Mouse (Mus musculus) CD4-positive helper T cell, adult 2 months (primary cell): ENCODE measurements around the gene Syne2.
"Not testable (repeated sequence)": the region's sequence is repeated elsewhere in the genome, so short reads cannot be mapped to it uniquely, and the experiment has no call there.

Experiments
- DNase-seq: peaks from one replicate; pipeline ENCODE4 v3.0.0-alpha.2; 2012; ENCODE audit warnings: low read depth, missing footprints, low spot score

The Syne2 gene

DNA sequence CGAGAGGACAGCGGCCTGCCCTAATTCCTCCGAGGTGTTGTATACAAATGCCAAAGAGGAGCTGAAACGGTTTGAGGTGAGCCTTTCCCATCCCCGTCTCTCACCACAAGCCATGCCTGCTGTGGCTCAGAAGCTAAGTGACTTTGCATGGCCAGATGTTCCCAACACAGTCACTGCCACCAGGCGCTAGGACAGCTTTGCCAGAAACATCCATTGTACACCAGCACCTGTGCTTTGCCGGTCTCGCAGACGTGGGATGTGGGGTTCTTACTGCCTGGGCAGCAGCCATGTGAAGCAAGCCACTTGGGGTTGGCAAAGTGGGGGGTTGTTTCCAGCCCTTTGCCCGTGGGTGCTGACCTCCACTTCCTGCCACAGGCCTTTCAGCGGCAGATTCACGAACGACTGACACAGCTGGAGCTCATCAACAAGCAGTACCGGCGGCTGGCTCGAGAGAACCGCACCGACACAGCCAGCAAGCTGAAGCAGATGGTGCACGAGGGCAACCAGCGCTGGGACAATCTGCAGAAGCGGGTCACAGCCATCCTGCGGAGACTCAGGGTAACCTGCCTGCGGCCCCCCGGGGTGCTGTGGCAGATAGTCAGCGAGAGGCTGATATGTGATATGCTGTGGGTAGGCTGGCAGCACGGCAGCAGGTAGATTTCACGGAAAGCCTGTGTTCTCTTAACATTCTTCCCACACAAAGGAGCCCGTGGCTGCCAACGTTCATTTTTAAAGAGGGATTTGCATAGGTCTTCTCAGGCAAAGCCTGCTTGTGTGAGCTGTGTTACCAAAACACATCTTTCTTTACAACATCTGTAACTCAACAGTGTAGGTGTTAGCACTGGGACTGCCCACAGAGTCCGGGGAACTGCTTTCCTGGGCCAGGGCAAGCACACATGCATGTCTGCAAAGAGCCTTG lies 277.4 kb downstream of the Syne2 start:
- peak; percentile 42 for DNase-seq

DNA sequence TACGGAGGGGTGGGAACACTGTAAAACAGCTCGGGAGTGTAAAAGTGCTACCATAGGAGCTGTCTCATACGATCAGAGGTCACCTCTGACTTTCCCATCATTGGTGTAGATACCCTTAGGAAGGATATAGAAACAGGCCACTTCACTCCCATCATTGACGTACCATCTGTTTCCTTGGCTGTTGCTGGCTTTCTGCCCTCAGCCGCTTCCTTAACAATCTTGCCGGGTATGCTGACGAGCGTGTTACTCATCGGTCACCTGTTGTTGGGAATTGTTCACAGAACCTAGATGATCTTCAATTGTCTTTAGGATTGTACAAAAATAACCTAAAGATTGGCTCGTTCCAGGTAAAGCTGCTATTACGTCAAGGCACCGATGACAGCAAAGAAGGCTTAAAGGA lies 284.7 kb downstream of the Syne2 start:
- DNase-seq = no peak

DNA sequence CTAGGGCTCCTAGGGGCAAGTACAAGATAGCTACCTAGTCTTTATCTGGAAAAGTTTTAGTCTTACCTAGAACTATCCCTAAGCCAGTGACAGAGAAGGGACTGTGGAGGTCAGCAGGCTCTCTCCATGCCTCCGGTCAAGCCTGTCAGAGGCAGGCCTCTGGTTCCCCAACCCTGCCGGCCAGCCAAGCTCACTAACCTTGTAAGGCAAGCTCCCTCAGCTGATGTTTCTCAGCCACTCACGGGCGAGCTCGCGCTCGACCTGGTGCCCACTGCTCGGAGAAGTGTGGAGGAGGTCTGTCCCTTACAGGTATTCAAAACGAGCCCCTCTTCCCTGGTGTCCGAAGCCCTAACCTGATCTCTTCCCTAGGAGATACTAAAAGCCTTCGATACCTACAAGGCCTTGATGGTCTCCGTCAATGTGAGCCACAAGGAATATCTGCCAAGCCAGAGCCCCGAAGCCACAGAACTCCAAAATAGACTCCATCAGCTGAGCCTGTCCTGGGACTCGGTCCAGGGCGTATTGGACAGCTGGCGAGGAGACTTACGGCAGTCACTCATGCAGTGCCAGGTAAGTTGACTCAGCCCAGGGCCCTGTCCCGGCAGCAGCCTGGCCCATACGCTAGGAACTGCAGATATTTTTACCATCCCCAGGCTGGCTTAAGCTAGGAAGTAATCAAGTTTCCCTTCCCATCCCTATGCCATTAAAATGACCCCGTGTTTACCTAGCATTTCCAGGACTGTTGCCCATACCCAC lies 286.8 kb downstream of the Syne2 start:
- DNase-seq = no peak

DNA sequence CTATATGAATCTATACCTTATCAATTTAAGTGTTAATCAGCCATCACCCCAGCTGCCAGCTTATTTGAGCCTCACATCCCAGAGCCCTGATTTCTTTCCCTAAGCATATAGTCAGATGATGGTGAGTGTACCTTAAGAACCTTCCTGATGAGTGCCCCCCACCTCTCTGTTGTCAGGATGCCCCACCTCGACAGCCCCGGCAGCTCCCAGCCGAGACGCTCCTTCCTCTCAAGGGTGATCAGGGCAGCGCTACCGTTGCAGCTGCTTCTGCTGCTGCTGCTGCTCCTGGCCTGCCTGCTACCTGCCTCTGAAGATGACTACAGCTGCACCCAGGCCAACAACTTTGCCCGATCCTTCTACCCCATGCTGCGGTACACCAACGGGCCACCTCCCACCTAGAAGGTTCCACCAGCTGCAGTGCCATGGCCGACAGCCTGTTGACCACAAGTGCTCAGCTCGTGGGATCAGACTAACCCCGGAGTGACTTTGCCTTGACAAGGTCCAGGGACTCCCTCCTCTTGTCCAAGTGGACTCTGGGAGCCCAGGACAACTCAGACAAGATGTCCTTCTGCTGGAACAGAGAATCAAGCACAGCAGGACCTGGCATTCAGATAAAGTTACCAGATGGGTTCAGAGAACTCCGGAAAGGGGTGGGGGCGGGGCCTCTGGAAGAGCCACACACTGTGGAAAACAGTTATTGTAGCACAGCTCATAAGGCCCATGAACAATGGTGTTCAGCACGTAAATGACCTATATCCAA lies 291.9 kb downstream of the Syne2 start:
- DNase-seq = no peak

DNA sequence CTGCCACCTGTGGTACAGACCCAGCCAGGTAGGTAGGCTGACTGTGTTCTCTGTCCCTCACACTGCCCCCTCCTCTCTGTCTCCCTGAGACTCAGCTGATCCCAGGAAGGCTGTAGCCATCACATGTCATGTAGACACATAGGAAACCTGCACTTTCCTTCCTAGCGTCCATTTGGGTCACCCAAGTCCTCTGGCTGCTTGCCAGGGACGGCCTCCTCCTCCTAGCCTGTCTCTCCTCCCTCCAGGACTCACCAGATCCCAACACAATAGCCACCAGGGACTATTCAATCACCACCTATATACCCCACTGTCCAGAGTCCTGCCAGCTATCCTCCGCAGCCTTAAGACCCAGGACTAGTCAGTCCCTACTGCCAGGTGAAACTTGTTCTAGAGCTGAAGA lies 293.1 kb downstream of the Syne2 start:
- DNase-seq = no peak

DNA sequence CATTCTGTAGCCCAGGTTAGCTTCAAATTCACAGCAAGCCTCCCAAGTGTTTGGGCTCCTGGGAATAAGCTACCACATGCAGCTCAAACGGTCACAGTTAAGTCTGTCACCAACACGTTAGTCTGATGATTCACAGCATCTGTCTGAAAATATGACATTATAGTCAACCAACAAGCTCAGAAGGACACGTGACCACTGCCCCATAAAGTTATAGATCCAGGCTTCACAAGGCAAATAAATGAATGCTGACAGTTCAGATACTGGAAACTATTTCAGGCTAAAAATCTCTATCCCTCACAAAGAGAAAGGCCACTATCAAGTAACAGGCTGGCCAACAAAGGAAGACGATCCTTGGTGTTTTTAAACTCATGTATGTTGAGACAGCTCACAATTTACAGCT lies 298.6 kb downstream of the Syne2 start:
- no peak for DNase-seq

DNA sequence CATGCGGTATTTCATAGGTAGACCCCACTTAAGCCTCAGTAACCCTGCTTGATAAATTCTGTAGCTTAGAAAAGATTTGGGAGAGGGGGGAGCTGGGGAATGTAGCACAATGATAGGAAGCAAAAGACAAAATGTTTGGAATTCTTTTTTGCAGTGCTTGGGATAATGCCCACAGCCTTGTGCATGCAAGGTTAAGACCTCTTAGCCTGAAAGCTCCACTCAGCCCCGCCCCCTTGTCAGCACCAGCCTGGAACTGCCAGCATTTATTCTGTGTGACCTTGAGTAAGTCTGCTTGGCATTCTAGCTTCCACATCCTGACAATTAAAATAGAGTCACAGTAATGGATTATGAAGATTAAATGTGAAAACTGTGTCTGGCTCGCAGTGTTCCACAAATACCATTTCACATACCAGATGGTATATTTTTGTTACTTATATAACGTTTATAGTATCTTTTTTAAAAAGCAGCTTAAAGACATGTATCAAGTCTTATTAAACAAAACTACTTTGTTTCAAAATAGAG lies 299.8 kb downstream of the Syne2 start:
- no peak for DNase-seq

DNA sequence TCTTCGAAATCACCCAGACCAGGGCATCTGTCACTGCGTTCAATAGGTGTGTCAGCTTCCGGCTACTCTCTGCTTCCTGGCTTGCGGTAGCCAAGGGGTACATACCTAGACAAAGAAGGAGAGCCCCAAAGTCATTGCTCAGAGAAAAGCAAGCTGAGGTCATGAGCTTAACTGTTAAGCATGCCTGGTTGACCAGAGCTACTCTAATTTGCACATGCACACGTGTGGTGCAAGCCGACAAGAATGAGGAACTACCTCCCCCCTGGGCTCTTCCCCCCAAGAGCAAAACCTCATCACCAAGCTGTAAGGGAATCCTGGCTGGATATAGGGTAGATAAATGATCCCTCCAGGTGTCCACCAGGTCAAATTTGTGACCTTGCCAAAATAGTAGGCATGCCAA lies 305.3 kb downstream of the Syne2 start:
- no peak for DNase-seq

DNA sequence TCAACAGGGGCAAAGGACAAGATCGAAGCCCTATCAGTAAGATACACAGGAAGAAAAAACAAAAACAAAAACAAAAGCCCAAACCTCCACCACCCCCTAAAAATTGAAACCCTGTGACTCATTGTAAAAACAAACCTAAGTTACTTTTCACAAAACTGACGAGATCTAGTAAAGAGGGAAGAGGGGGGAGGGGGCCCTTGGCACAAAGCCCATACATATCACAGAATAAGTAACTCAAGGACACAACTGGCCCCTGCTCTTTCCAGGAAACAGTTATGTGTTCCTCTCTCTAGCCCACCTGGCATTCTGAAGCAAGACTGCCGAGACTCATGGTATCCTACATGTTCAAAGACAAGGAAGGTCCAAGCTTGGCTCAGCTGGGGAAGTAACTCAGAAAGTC lies 310.4 kb downstream of the Syne2 start:
- no peak for DNase-seq

DNA sequence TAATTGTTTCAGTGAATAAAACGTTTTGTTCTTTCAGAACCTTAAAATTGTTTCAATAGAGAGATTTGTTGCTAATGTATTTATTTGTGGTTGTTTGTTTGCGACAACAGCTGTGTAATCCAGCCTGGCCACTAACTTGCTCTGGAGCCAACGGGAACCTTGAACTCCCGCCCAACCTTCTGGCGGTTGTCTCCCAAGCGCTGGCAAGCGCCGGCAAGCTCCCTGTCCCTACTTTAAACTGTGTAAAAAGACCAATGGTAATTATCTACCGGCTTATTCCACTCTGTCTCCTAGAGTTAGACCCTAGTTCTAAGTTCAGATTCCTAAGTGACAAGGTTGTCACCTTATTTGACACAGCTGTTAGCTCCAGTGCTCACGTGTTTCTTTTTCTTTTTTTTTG lies 310.9 kb downstream of the Syne2 start:
- DNase-seq = no peak

DNA sequence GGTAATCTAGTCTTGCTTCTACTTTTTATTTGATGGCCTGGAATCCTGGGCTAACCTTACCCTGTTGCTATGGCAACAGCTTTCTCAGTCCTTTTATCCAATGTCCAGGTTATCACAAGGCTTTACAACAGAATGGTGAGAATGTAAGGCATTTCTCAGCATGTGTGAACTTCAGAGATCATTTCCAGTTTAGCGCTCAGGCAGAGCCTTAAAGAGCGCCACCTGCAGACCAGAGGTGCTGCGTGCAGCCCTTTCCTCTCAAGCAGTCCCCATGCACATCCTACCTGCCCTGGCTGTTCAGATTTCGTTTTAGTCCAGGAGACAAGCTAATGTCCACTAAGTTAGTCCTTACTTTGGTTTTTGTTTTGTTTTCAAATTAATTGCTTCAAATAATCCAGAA lies 312.3 kb downstream of the Syne2 start:
- DNase-seq = peak; percentile 56

DNA sequence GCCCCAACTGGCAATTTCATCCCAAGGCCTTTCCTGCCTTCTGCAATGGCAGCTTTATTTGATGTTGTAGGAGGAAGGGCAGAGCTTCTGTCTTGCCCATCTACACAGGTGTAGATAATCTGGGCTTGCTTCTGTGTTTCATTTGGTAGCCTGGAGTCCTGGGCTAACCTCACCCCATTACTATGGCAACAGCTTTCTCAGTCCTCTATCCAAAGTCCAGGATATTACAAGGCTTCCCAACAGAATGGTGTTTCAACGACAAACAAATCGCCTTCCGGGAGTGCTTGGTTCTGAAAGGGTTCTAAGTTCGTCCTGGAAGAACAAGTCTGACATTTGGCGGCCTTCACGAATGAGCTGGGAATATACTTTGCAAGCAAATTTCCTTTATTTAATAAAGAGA lies 313.0 kb downstream of the Syne2 start:
- no peak for DNase-seq

DNA sequence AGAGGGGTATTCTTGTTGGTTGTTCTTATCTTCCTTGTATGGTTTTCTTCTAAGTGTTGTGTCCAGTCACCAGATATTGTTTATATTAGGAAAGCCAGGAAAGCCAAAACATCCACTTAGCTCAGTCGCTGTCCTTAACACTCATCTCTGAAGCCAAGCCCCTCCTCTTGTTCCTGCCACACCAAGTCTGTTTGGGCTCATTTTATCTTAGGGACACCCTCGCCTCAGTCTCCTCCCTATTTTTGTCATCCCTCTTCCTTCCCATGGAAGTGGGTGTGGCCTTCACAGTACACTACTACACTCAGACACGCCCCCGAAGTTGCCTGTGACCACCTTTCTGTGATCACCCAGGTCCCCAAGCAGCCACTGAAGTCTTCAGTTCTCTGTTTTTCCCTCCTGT lies 314.7 kb downstream of the Syne2 start:
- no peak for DNase-seq

DNA sequence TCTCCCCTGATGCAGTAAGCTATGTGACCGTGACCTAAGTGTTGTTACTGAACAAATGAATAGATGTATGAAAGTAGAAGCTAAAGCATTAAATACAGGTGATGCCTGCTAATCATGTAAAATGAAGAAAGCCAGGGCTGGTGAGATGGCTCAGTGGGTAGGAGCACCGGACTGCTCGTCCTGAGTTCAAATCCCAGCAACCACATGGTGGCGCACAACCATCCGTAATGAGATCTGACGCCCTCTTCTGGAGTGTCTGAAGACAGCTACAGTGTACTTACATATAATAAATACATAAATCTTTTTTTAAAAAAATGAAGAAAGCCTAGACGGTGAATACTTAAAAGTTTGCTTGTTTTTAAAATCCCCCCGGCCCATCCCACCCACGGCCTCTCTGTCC lies 315.1 kb downstream of the Syne2 start:
- DNase-seq = not testable (repeated sequence)

DNA sequence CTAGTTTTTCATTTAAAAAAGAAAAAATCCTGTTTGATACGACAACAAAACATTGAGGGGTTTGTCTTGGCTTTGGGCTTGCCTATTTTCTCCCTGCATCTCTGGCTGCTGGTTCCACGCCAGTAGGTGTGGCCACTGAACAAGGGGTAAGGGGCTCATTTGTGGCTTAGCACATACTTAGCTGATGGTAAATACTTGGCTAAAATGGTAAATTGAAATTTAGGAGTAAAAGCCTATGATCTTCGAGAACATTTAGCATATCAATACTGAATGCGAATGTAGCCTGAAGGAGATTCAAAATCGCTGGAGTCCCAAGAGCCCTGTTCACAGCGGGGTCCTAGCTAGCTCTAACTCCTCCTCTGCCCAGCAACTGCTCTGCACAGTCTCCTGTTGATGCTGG lies 318.8 kb downstream of the Syne2 start:
- no peak for DNase-seq

DNA sequence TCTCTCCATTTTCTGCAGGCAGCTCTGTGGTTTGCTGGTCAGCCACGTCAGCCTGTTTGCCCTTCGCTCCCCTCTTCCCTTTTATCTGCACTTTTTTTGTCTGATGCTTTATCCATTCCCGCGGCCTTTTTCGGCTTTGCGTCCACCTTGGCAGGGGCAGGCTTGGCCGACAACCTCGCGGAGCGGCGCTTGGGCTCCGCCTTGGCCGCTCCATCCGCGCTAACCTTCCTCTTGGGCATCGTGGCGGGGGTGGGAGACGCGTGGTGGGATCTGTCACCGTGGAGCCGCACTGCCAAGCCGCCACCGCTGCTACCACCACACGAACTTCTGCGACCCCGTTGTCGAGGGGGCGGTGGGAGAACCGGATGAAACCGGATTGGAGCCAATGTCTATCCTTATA lies 334.5 kb downstream of the Syne2 start:
- DNase-seq = not testable (repeated sequence)
